Mouse (Mus musculus) left cerebral cortex, postnatal 10 days (tissue): ENCODE results near the gene Plcb2. TPM values are rescaled to one million over a fixed set of nuclear protein-coding genes. Genes with fewer than 3 reads are reported as not detected.
A peak's percentile ranks its signal among the peaks of the same experiment; 100 is the strongest.

Experiments
- DNase-seq, 2 experiments: peaks; one replicate each; pipeline ENCODE4 v3.0.0; 2021 to 2022; ENCODE audit warnings: low spot score in 2 of 2, mixed read lengths in 1 of 2; ENCODE audit errors: extremely low spot score in 1 of 2
- intact Hi-C: fragments of 180-260 bp; cut with DNase I; formaldehyde crosslinking; loops from one replicate; pipeline ENCODE4 v1.15.1; 2025
- total RNA-seq, 2 experiments: library from RNA; stranded (reverse); gene quantifications; 2 replicates each; pipeline ENCODE4 v1.2.3; 2021

The Plcb2 gene
- total RNA-seq, 2 experiments from 2014 or later, result 2.2 to 3.3 TPM

DNA sequence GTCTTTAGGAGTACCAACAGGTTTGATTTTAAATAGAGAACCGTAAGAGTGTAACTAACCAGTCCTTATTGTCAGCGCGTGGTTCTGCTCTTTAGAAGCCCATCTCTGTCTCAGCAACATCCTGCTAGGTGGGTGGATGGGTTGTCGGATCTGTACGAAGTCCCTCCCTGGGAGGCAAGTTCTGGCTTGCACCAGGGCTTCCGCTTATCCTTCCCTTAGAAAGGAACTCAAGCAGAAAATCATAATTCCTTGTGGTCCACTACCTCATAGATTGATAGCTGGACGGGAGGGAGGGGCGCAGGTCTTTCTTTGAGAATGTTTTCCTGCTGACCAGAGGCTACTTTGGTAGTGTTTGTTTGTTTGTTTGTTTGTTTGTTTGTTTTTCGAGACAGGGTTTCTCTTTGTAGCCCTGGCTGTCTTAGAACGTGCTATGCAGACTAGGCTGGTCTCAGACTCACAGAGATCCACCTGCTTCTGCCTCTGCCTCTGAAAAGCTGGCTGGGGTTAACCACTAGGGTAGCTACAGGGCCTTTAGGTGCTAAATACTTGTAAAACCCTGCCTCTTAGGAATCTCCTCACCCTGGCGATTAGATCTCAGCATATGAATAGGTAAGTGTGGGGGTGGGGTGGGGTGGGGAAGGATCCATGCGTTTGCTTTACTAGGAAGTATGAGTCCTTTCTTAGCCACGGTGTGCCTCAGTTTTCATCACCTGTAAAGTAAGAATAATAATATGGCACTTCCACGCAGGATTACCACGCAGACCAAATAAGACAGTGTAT lies 54.4 kb downstream of the Plcb2 start:
- intact Hi-C loops, result no loop called here
- no peak for DNase-seq

DNA sequence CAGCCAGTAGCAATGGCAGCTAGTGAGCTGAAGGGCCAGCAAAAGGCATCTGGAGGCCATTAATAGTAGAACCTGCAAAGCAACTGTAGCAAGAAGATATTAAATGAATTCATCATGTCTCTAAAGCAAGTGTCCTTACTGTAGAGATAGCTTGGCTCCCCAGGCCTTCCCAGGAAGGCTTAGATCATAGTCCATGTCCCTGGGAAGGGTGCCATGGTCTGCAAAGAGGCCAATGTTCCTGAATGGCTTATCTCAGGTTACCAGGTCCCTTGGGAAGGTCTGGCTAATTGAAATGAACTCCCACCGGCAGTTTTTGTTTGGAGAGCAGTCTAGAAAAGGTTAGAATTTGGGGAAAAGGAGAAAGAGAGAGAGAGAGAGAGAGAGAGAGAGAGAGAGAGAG lies 56.5 kb downstream of the Plcb2 start:
- intact Hi-C loops, result no loop called here
- DNase-seq, result no peak

DNA sequence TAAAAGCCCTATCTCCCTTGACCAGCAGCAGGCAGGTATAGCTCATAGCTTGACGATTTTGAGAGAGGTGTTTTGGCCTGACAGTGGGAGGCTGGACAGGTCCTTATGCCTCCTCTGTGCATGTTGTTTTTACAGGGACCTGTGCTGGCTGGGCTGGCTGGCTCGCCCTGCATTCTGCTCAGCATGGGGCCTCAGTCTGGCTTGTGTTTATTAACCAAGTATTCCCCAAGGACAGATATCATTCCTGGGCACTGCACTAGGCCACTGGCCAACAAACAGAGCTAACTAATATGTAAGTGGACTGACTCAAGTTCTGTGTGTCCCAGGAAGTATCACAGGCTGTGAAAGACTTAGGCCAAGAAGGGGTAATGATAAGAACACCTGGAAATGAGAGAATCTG lies 58.5 kb downstream of the Plcb2 start:
- intact Hi-C loops, result no loop called here
- DNase-seq, result no peak

DNA sequence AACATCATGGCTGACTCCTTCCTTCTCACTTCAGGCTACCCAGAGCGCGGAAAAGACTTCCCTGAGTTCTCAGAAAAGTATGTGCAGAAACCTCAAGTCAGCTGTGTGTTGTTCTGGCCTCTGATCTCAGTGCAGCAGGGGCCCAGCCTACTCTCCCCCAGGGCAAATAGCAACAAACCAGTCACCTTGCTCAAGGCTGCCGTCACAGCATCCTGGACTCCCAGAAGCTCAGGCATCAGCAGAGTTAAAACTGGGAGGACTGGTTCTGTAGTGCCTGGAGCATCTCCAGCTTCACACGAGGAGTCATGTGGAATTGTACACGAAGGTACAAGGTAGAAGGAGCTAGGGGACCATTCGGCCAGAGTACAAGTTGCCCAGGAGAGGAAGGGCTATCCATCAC lies 59.0 kb downstream of the Plcb2 start:
- DNase-seq, result no peak
- intact Hi-C loops, result no loop called here

DNA sequence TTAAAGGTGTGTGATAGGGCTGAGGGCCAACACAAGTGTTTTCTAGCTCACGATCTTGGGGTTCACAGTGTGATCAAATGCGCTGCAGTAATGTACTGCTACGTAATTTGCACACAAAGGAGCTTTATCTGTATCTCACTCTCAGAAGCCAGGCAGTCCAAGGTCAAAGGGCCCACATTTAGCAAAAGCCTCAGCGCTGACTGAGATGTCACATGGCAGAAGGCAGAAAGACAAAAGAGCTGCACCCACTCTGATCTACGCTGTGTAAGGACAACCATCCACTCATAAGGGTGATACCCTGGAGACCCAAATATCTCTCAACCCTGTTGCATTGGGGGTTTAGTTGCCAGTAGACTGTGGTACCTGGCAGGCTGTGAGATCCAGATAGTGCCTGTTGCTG lies 61.1 kb downstream of the Plcb2 start:
- intact Hi-C loops, result no loop called here
- no peak for DNase-seq

DNA sequence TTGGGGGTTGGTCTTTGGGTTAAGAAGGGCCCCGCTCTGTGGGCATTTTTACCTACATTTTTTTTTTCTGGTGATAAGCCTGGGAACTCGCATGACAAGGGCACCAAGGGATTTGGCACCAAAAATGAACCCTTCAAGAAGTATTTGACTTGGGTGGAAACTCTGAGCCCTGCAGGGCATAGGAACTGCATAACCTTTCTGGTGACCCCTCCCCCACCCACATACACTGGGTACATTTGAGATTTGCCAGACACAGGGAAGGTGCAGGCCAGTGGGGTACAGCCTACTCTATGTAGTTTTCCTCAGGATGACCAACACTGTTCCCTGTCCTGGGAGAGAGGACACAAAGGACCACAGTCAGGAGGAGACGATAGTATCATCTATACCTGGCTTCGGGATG lies 62.6 kb downstream of the Plcb2 start:
- intact Hi-C loops, result no loop called here
- no peak for DNase-seq

DNA sequence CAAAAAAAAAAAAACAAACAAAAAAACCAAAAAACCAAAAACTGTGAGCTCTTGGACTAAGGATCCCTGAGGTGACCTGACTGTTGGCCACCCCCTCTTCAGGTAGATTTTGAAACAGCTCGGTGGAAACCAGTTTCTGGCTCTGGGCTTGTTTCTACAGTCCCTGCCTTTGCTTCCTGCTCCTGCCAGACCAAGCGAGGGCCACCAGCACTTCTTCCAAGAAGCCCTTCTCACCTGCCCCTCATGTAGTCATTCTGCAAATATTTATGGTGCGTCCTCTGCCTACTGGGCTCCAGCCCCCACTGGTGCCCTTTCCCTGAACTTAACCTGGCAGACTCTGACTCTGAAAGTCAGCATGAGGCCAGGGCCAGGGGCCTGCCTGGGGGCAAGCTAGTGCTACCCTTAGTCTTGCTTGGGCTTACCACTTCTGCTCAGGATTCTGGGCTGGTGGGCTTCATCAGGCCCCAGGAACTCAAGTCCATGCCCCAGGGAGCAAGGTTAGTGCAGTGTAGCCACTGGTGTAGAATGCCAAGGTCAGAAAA lies 63.2 kb downstream of the Plcb2 start:
- no peak for DNase-seq
- intact Hi-C loops, result no loop called here

DNA sequence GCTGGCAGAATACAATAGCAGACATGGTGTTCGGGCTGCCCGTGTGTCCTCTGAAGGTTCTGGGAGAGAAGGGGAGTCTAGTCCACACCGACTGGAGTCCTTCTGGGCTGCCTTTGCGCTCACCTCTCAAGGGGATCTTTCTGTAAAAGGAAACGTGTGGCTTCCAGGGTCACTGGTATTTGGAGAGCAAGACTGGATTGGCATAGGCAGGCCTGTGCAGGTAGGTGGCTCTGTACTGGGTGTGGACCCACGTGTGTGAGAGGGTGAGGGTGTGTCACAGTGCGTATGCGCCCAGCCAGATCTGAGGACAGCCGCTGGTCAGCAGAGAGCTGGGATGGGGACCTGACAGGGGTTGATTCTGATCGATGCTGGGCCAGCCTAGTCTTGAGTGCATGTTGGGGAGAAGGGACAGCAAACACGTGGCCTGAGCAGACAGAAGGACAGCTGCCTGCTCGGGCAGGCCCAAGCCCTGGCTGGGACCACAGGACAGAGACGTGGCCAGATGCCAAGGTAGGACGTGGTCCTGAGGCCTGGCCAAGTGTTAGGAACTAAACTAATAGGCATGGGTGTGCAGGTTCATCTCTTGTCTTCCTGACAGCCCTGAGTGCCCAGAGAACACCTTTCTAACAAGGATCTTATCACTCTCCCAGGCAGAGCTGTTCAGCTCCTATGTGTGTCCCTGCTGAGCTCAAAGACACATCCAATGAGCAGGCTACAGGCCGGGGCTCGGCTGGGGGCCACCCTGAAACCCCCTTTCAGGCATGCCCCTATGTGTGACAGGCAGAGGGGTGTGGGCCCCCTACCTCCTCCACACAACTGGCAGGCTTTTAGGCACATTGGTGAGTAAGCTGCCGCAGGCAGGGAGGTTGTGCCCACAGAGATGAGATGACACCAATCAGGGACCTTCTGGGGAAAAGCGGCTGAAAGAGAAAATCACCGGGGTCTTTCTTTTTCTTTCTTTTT lies 64.2 kb downstream of the Plcb2 start:
- intact Hi-C loops, result no loop called here
- peak in 1 of 2 experiments; percentile 54 for DNase-seq

DNA sequence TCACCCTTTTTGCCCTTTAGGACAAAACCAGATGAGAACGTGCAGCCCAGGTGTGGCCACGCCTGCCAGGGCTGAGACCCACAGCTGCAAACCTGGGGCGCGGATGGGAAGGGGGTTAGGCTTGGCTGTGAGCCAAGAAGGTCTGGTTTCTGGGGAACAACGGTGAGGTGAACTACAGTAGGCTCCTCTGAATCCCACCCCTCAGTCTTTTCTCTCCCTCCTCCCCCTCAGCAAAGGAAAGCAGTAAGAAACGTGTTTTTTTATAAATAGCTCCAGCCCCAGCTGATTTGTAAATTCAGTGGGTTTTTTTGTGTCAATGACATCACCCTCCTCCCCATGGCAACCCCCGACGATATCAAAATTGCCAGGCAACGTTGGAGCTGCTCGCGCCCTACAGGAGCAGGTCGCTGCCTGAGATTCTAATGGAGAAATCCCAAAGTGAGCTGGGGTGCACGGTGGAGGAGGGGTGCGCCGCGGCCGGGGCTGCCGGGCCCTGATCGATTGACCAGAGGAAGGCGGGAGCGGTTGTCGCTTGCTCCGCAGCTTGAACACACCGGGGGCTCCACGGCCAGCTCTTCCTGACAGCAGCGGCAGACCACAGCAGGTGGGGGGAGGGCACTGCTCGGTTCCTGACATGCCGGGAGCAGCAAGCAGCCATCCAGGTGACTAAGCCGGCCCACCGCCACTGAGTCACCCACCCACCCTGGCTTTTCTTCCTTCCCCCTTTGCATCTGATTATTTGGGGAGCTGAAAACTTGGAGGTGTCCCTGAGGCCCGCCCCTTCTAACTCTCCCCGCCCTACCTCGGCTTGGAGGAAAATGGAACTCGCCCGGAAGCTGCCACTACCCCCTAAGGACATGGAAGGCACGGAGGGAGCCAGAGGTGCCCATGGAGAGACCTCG lies 65.1 kb downstream of the Plcb2 start, which contains the start of gene Pak6:
TSS of gene Pak6 (plus strand) at position 402 of the 902 bp plus-strand sequence.
- intact Hi-C loops, result no loop called here
- peak; percentile 67 to 81 for DNase-seq

DNA sequence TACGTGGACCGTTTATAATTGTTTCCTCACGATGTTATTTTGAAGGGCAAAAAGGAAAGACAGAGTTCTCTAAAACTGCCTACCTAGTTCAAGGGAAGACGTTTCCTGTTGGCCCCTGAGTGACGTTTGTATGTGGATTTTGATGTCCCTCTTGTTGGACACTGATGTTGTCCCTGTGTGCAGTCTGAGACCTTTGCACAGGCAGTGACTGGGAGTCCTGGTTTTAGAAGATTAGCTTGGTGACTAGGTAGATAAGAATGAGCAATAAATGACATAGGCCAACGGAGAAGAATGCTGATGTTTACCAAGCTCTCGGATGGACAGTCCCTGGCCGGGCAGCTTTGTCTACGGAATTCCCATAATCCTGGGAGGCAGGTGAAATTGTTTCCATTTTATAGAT lies 66.3 kb downstream of the Plcb2 start:
- intact Hi-C loops, result no loop called here
- DNase-seq, result no peak

DNA sequence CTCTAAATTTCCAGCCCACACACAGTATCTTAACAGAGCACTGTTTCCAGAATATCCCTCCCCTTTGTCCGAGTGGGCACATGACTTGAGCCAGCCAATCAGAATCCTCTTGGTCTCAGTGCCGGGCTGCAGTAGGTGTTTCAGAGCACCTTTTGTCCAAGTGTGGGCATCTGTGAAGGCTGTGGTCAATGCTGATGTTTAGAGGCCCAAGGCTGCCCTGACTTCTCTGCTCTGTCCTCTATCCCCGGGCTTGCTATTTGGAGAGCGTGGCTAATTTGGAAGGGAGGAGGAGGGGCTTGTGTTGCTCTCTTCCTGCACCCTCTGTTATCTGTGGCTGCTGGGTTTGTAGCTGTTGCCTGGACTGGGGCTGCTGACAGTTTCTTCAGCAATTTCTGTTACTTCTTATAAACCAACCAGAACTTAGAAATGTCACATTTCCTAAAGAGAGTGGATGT lies 68.2 kb downstream of the Plcb2 start:
- intact Hi-C loops, result no loop called here
- DNase-seq, result peak in 1 of 2 experiments; percentile 42

DNA sequence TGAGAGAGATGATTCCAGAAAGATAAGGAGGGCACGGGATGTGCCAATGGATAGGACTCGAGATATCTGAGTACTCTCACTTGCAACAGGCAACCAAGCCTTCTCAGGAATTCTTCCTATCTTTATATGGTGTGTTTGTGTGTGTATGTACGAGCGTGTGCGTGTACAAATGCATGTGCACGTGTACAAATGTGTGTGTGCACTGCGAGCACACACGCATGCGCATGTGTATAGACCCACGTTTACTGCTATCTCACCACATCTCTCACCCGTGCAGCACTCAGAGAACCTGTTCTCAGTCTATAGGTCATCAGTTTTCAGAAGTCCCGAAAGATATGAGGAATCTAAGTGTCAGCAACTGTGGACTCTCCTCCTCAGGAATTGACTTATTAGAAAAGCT lies 68.7 kb downstream of the Plcb2 start:
- intact Hi-C loops, result no loop called here
- DNase-seq, result no peak

DNA sequence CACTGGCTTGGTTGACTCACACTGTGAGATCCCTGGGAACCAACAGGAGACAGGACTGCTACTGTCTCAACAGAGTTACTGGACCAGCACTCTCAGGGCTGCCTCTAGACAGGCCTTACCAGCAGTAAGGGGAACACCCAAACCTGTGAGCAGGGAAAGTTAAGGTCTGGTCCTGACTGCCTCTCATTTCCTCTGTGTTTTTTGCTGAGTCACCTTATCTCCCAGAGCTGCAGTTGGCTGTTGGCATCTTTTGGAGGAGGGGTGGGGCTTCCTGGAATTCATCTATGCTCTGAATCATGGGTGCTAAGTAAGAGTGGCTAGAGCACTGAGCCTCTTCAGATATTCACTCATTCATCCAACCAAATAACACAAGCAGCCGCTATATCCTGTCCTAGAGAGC lies 69.2 kb downstream of the Plcb2 start:
- intact Hi-C loops, result no loop called here

DNA sequence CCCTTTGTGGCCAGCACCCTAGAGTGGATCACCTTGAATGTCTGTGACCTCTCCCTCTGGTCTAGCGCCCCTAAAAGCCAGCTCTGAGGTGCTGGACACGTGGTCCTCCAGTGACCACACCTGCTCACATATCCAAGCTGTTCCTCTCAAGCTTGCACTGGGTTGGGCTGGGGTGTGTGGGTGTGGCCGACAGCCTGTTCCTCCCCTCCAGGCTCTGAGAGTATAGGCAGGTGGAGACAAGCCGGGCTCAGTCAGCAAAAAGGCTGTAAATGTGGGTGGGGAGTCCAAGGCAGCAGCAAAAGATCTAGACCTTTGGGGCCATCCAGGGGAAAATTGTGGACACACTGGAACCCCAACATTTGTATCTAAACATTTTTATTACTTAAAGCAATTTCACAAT lies 69.8 kb downstream of the Plcb2 start:
- no peak for DNase-seq
- intact Hi-C loops, result no loop called here

More for the DNA sequence above, 69.2 kb downstream of the Plcb2 start:
- peak in 1 of 2 experiments; percentile 45 for DNase-seq

Other genes with a start within 250 kb of the Plcb2 start
- gene Srp14, start 248.7 kb downstream of the Plcb2 start, total RNA-seq, result 100 to 1,000 TPM; 159 to 171 TPM
- gene Bmf, start 178.8 kb downstream of the Plcb2 start, total RNA-seq, result 1 to 10 TPM; 4.0 to 5.2 TPM
- gene Bub1b, start 130.2 kb downstream of the Plcb2 start, total RNA-seq, result 1 to 10 TPM; 2.8 to 4.5 TPM
- gene Pak6, start 65.1 kb downstream of the Plcb2 start, total RNA-seq, result 100 to 1,000 TPM; 168 to 174 TPM
- gene Ankrd63, start 24.5 kb downstream of the Plcb2 start, total RNA-seq, result 1 to 10 TPM; 5.9 to 8.9 TPM
- 10 to 100 TPM; 26.1 to 28.5 TPM for gene Inafm2, start 17.3 kb upstream of the Plcb2 start, total RNA-seq
- 1 to 10 TPM; 2.3 to 2.4 TPM for gene Ccdc9b, start 34.2 kb upstream of the Plcb2 start, total RNA-seq
- not detected for gene Phgr1, start 44.3 kb upstream of the Plcb2 start, total RNA-seq
- gene Disp2, start 51.3 kb upstream of the Plcb2 start, total RNA-seq, result 100 to 1,000 TPM; 177 to 187 TPM
- 1 to 10 TPM; 3.3 to 3.5 TPM for gene Knstrn, start 85.6 kb upstream of the Plcb2 start, total RNA-seq
- 10 to 100 TPM; 63.1 to 70.0 TPM for gene Ivd, start 133.5 kb upstream of the Plcb2 start, total RNA-seq
- gene Bahd1, start 171.9 kb upstream of the Plcb2 start, total RNA-seq, result 10 to 100 TPM; 29.9 to 32.1 TPM
- 1 to 10 TPM; 2.4 to 2.9 TPM for gene Chst14, start 198.1 kb upstream of the Plcb2 start, total RNA-seq